Mouse (Mus musculus): Measurements from ENCODE around the gene Alpk1. TPM values are rescaled to one million over a fixed set of nuclear protein-coding genes. Genes with fewer than 3 reads are reported as not detected.

Gene Alpk1
- polyA plus RNA-seq, 2 experiments = 0.19 to 0.59 TPM

DNA sequence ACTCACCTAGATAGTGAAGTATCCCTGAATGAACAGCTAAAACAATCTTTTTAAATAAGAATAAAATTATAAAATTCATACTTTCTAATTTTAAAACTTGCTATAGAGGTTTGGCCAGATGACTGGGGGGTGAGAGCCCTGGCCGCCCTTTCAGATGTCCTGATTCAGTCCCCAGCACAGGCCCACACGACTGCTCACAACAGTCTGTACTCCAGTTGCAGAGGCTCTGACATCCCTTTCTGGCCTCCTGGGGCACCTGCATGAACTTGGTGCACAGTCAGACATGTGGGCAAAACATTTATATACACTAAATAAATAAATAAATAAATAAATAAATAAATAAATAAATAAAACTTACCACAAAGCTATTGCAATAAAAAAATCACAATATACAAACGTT, 14.4 kb downstream of the Alpk1 start:
- no peak for ATAC-seq (ENCODE audit: insufficient read depth)
- 47% methylated on average over 3 of the region's 3 CpGs for WGBS (ENCODE audit: insufficient replicate concordance)
- Histone ChIP-seq H3K4me3 (ENCODE audit: insufficient read depth in 1 of 2, low read depth in 2 of 2, low read length in 2 of 2) (no peak overlapping the region), H3K27ac (no peak overlapping the region), H3K27me3 (ENCODE audit: control insufficient read depth, insufficient read depth, low read length) (no peaks in the 10 kb centered on the region), H3K9ac (replicated peaks) (no peak overlapping the region), H3K4me1 (replicated peaks; ENCODE audit: control insufficient read depth in 2 of 2, insufficient read depth in 2 of 2, low read length in 1 of 2) (peaks cover 0 to 3% of the 10 kb centered on the region in 2 experiments; a peak in 1 of 4 replicates), H3K4me2 (ENCODE audit: low read depth) (no peak overlapping the region), H3K36me3 (replicated peaks; ENCODE audit: control insufficient read depth, insufficient read depth, low read depth) (no peaks in the 10 kb centered on the region), H3K9me3 (ENCODE audit: control insufficient read depth, low read length) (no peaks in the 10 kb centered on the region)
- no peak for TF ChIP-seq EP300 (IDR thresholded peaks at IDR 0.05; ENCODE audit: low read depth)
- no peak for TF ChIP-seq CTCF (IDR thresholded peaks at IDR 0.05; ENCODE audit: low read depth)
- DNase-seq (ENCODE audit: low read depth in 3 of 3, low spot score in 3 of 3) = no peak

DNA sequence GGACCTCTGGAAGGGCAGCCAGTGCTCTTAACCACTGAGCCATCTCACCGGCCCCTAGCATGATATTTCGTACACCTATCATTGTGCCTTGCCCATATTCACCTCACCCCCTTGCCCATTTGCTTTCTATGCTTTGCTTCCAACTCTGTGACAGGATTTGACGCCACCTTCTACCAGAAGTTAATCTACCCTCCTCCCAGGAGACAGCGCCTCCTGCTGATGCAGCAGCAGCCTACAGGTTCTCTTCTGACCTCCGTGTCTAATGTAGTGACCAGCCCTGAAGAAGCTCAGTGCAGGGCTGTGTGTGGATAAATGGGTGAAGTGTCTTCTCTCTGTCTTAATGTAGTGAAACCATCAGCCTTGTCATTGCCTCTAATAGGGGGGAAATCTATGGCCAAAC, 15.8 kb downstream of the Alpk1 start:
- 58% methylated on average over 5 of the region's 5 CpGs for WGBS (ENCODE audit: insufficient replicate concordance)
- ATAC-seq (ENCODE audit: insufficient read depth) (no peak), DNase-seq (ENCODE audit: low read depth in 3 of 3, low spot score in 3 of 3) (no peak)
- no peaks in the 10 kb centered on the region for H3K9me3 ChIP-seq (ENCODE audit: control insufficient read depth, low read length)
- H3K9ac ChIP-seq (replicated peaks) = no peak overlapping the region
- no peak for TF ChIP-seq EP300 (IDR thresholded peaks at IDR 0.05; ENCODE audit: low read depth)
- peak; percentile 59 for TF ChIP-seq CTCF (IDR thresholded peaks at IDR 0.05; ENCODE audit: low read depth)
- no peaks in the 10 kb centered on the region for H3K27me3 ChIP-seq (ENCODE audit: control insufficient read depth, insufficient read depth, low read length)
- H3K4me3 ChIP-seq (ENCODE audit: insufficient read depth in 1 of 2, low read depth in 2 of 2, low read length in 2 of 2) = no peak overlapping the region
- no peak overlapping the region for H3K27ac ChIP-seq
- no peaks in the 10 kb centered on the region for H3K36me3 ChIP-seq (replicated peaks; ENCODE audit: control insufficient read depth, insufficient read depth, low read depth)
- H3K4me1 ChIP-seq (replicated peaks; ENCODE audit: control insufficient read depth in 2 of 2, insufficient read depth in 2 of 2, low read length in 1 of 2) = peaks cover 0 to 3% of the 10 kb centered on the region in 2 experiments; a peak in 1 of 4 replicates
- H3K4me2 ChIP-seq (ENCODE audit: low read depth) = no peak overlapping the region

DNA sequence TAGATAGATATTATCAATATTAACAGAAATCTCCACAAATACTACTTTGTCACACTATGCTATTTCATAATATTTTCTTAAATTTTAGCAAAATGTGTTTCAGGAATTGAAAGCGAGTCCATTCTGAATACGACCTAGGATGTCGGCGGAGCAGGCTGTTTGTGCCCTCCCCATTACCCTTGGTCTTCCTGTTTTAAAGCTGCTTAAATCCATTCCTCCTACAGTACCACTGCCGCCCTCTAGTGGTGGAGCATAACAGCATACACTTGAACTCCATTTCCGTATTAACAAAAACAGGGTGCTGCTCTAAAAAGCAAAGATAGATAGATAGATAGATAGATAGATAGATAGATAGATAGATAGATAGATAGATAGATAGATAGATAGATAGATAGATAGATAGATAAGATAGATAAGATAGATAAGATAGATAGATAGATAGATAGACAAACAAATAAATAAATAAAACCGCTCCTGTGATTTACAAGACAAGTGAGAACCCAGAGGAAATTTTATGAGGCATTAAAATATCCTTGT, 17.2 kb downstream of the Alpk1 start:
- H3K9ac ChIP-seq (replicated peaks) = no peak overlapping the region
- no peak overlapping the region for H3K4me3 ChIP-seq (ENCODE audit: insufficient read depth in 1 of 2, low read depth in 2 of 2, low read length in 2 of 2)
- DNase-seq (ENCODE audit: low read depth in 3 of 3, low spot score in 3 of 3) = peak; percentile 64 to 73 (median 66)
- TF ChIP-seq EP300 (IDR thresholded peaks at IDR 0.05; ENCODE audit: low read depth) (no peak), CTCF (IDR thresholded peaks at IDR 0.05; ENCODE audit: low read depth) (peak; percentile 86)
- H3K4me2 ChIP-seq (ENCODE audit: low read depth) = 0 out of 2 replicates have a peak overlapping the region, but pooled peaks have one; percentile 1
- no peaks in the 10 kb centered on the region for H3K36me3 ChIP-seq (replicated peaks; ENCODE audit: control insufficient read depth, insufficient read depth, low read depth)
- no peak overlapping the region for H3K27ac ChIP-seq
- ATAC-seq (ENCODE audit: insufficient read depth) = no peak
- WGBS (ENCODE audit: insufficient replicate concordance) = 15% methylated on average over 7 of the region's 7 CpGs
- peaks cover 0 to 3% of the 10 kb centered on the region in 2 experiments; a peak in 2 of 4 replicates for H3K4me1 ChIP-seq (replicated peaks; ENCODE audit: control insufficient read depth in 2 of 2, insufficient read depth in 2 of 2, low read length in 1 of 2)
- H3K27me3 ChIP-seq (ENCODE audit: control insufficient read depth, insufficient read depth, low read length) = no peaks in the 10 kb centered on the region
- no peaks in the 10 kb centered on the region for H3K9me3 ChIP-seq (ENCODE audit: control insufficient read depth, low read length)

DNA sequence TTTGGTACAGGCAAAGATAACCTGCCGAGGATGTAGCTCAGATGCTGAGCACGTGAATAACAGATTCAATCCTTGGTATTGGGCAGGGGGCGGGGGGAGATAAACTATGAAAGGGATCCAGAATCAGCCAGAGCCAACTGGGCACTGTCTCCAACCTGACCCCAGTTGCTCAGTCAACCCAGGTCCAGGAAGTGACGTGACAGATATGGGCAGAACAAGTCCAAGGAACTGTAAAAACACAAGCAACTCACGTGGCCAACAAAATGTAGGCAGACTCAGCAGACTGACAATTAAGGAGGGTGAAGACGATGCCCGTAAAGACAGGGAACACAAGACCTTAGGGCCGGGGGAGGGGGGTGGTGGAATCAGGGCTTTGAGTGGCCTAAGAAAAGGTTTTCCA, 17.9 kb downstream of the Alpk1 start:
- DNase-seq (ENCODE audit: low read depth in 3 of 3, low spot score in 3 of 3) (no peak), ATAC-seq (ENCODE audit: insufficient read depth) (no peak)
- Histone ChIP-seq H3K36me3 (replicated peaks; ENCODE audit: control insufficient read depth, insufficient read depth, low read depth) (no peaks in the 10 kb centered on the region), H3K27ac (no peak overlapping the region), H3K9me3 (ENCODE audit: control insufficient read depth, low read length) (no peaks in the 10 kb centered on the region), H3K4me1 (replicated peaks; ENCODE audit: control insufficient read depth in 2 of 2, insufficient read depth in 2 of 2, low read length in 1 of 2) (peaks cover 0 to 3% of the 10 kb centered on the region in 2 experiments; a peak in 2 of 4 replicates), H3K27me3 (ENCODE audit: control insufficient read depth, insufficient read depth, low read length) (no peaks in the 10 kb centered on the region), H3K4me2 (ENCODE audit: low read depth) (no peak overlapping the region), H3K9ac (replicated peaks) (no peak overlapping the region), H3K4me3 (ENCODE audit: insufficient read depth in 1 of 2, low read depth in 2 of 2, low read length in 2 of 2) (no peak overlapping the region)
- TF ChIP-seq CTCF (IDR thresholded peaks at IDR 0.05; ENCODE audit: low read depth) (no peak), EP300 (IDR thresholded peaks at IDR 0.05; ENCODE audit: low read depth) (no peak)
- WGBS (ENCODE audit: insufficient replicate concordance) = 51% methylated on average over 8 of the region's 8 CpGs

DNA sequence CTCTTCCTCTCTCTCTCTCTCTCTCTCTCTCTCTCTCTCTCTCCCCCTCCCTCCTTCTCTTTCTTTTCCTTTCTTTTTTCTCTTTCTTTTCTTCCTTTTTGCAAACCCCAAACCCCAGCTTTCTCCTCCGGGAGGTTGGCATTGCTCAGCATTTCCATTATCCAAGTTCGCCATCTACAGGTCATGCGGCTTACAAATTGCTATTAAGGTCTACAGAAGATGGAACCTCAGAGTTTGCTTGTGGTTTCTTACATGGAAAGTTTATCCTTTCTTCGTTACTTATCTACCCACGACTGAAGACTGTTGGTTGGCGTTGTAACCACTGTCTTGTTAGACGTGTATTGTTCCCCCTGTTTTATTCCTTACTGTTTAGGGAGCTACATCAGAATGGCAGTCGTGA, 21.1 kb downstream of the Alpk1 start:
- H3K36me3 ChIP-seq (replicated peaks; ENCODE audit: control insufficient read depth, insufficient read depth, low read depth) = no peaks in the 10 kb centered on the region
- H3K9me3 ChIP-seq (ENCODE audit: control insufficient read depth, low read length) = no peaks in the 10 kb centered on the region
- no peak for ATAC-seq (ENCODE audit: insufficient read depth)
- peaks cover 0 to 5% of the 10 kb centered on the region in 2 experiments; a peak in 2 of 4 replicates for H3K4me1 ChIP-seq (replicated peaks; ENCODE audit: control insufficient read depth in 2 of 2, insufficient read depth in 2 of 2, low read length in 1 of 2)
- TF ChIP-seq EP300 (IDR thresholded peaks at IDR 0.05; ENCODE audit: low read depth) (no peak), CTCF (IDR thresholded peaks at IDR 0.05; ENCODE audit: low read depth) (peak; percentile 27; the same call in 1 of the 2 replicates)
- DNase-seq (ENCODE audit: low read depth in 3 of 3, low spot score in 3 of 3) = no peak
- no peak overlapping the region for H3K27ac ChIP-seq
- H3K9ac ChIP-seq (replicated peaks) = no peak overlapping the region
- H3K27me3 ChIP-seq (ENCODE audit: control insufficient read depth, insufficient read depth, low read length) = no peaks in the 10 kb centered on the region
- H3K4me3 ChIP-seq (ENCODE audit: insufficient read depth in 1 of 2, low read depth in 2 of 2, low read length in 2 of 2) = no peak overlapping the region
- 7% methylated on average over 8 of the region's 8 CpGs for whole genome bisulfite sequencing (ENCODE audit: insufficient replicate concordance)
- no peak overlapping the region for H3K4me2 ChIP-seq (ENCODE audit: low read depth)

Data from liver, embryonic 14.5 days (tissue).